Mouse (Mus musculus) liver, embryonic 14.5 days (tissue): ENCODE data around the gene Gatad2b. TPM values are rescaled to one million over a fixed set of nuclear protein-coding genes. Genes with fewer than 3 reads are reported as not detected.

Source experiments
- ATAC-seq: fragments of 200-750 bp; cut with Nextera tagmentation; 2 replicates; pipeline ENCODE4 v1.8.0; 2017; ENCODE audit warnings: moderate number of reproducible peaks, mild to moderate bottlenecking, moderate library complexity; ENCODE audit not compliant: insufficient read depth
- DNase-seq, 3 experiments: peaks; one replicate each; pipeline ENCODE4 v3.0.0-alpha.2; 2012 to 2013; ENCODE audit warnings: low read depth in 3 of 3, low spot score in 3 of 3
- H3K27ac ChIP-seq: fragments of 300-500 bp; sonication (generic); 2 replicates; pipeline ENCODE4 v1.5.1; 2014; ENCODE audit warnings: moderate library complexity, mild to moderate bottlenecking, control low read depth, inconsistent platforms
- H3K27me3 ChIP-seq: fragments of 300-500 bp; sonication (generic); 2 replicates; pipeline ENCODE4 v1.6.1; 2014; ENCODE audit warnings: mild to moderate bottlenecking, low read length, moderate library complexity; ENCODE audit not compliant: control insufficient read depth, insufficient read depth
- H3K36me3 ChIP-seq: fragments of 300-500 bp; sonication (generic); replicated peaks from 2 replicates; pipeline ENCODE4 v1.6.1; 2014; ENCODE audit warnings: low read depth; ENCODE audit not compliant: control insufficient read depth, insufficient read depth
- H3K4me1 ChIP-seq, 2 experiments: fragments of 200-500 bp in 1 of 2; fragments of 300-500 bp in 1 of 2; sonication (generic) in 1 of 2; replicated peaks; 2 replicates each; pipeline ENCODE4 v1.6.1; 2012 to 2014; ENCODE audit warnings: antibody characterized with exemption in 1 of 2, inconsistent platforms in 1 of 2, low read length in 1 of 2; ENCODE audit not compliant: control insufficient read depth in 2 of 2, insufficient read depth in 2 of 2
- H3K4me2 ChIP-seq: fragments of 300-500 bp; sonication (generic); 2 replicates; pipeline ENCODE4 v1.6.1; 2014; ENCODE audit warnings: low read depth, mild to moderate bottlenecking, control low read depth, moderate library complexity
- H3K4me3 ChIP-seq, 2 experiments: fragments of 200-500 bp in 1 of 2; fragments of 300-500 bp in 1 of 2; sonication (generic) in 1 of 2; 2 replicates each; pipeline ENCODE4 v1.5.1; 2012 to 2014; ENCODE audit warnings: low read depth in 2 of 2, low read length in 2 of 2, mild to moderate bottlenecking in 2 of 2, control low read depth in 1 of 2, inconsistent platforms in 1 of 2, moderate library complexity in 1 of 2; ENCODE audit not compliant: insufficient read depth in 1 of 2
- H3K9ac ChIP-seq: fragments of 300-500 bp; sonication (generic); replicated peaks from 2 replicates; pipeline ENCODE4 v1.6.1; 2014; ENCODE audit warnings: mild to moderate bottlenecking, control low read depth, moderate library complexity
- H3K9me3 ChIP-seq: fragments of 300-500 bp; sonication (generic); 2 replicates; pipeline ENCODE4 v1.6.1; 2016; ENCODE audit warnings: low read length, mixed read lengths; ENCODE audit not compliant: control insufficient read depth
- CTCF ChIP-seq: IDR thresholded peaks from 2 replicates; pipeline ENCODE4 v1.5.1; 2016; ENCODE audit warnings: antibody characterized with exemption, low read depth, control low read depth
- EP300 ChIP-seq: IDR thresholded peaks from 2 replicates; pipeline ENCODE4 v1.6.1; 2016; ENCODE audit warnings: antibody characterized with exemption, low read depth
- WGBS: fragments of 180-500 bp; shearing (Covaris S2); extraction: QIAGEN DNeasy Blood & Tissue Kit; methylation state at CpG from one replicate; pipeline ENCODE4 v1.1.7; 2014; ENCODE audit not compliant: insufficient replicate concordance; 5-methylcytosine and 5-hydroxymethylcytosine counted together
- polyA plus RNA-seq, 2 experiments: library from polyadenylated mRNA; depleted of rRNA in 1 of 2; stranded (reverse) in 1 of 2; unstranded in 1 of 2; fragments of >200 nt; fragmentation: Nextera tagmentation in 1 of 2; extraction: Ambion mirVana in 1 of 2; gene quantifications; 2 replicates each; pipeline versions ENCODE4 v1.2.1 to v1.2.3; 2012 to 2014

Gene Gatad2b
- polyA plus RNA-seq, 2 experiments, result 2.2 to 5.6 TPM

DNA sequence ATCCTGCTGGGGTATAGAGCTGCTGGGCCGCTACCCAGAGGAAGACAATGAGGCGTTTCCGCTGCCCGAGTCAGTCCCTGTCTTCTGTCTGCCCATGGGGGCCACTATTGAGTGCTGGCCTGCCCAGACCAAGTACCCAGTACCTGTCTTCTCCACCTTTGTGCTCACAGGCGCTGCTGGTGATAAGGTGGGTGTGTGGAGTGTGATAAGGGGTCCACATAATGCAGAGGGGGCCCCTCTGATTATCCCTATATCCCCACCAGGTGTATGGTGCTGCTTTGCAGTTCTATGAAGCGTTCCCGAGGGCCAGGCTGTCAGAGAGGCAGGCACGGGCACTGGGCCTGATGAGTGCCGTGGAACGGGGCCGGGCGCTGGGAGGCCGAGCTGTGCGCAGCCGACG is 24.0 kb upstream of the Gatad2b start:
- WGBS, result 81% methylated on average over 14 of the region's 16 CpGs
- Histone ChIP-seq H3K4me3 (no peak overlapping the region), H3K9me3 (no peaks in the 10 kb centered on the region), H3K36me3 (no peaks in the 10 kb centered on the region), H3K4me1 (peaks cover 6 to 23% of the 10 kb centered on the region in 2 experiments), H3K4me2 (no peak overlapping the region), H3K9ac (no peak overlapping the region), H3K27me3 (no peaks in the 10 kb centered on the region), H3K27ac (no peak overlapping the region)
- no peak for TF ChIP-seq CTCF
- TF ChIP-seq EP300, result no peak
- DNase-seq, result no peak
- ATAC-seq, result no peak

DNA sequence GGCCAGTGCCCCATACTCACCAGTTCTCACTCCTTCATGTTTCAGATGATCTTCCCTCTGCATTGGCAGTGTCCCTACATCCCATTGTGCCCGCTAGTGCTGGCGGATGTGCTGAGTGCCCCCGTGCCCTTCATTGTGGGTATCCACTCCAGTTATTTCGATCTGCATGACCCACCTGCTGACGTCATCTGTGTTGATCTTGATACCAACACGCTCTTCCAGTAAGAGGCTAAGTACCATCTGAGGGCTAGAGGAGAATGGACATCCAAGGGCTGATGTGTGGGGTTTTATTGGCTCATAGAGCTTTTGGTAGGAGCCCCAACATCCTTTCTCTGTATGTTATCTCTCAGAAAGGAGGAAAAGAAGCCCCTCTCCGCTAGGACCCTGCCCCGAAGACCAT is 22.2 kb upstream of the Gatad2b start:
- peaks cover 6 to 15% of the 10 kb centered on the region in 2 experiments for H3K4me1 ChIP-seq

DNA sequence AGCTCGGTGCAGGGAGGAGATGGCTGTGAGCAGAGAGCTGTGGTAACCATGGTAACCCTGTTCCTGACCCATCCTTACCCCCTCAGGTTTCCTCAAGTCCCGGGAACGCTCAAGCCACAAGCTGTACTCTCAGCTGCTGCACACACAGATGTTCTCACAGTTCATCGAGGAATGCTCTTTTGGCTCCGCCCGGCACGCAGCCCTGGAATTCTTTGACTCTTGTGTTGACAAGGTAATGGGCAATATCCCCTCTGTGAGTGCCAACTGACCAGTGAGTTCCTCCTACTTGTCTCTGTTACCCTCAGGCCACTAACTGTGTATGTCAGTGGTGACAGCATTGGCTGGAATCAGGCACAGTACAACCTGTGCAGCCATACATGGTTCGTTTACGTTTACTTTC is 20.8 kb upstream of the Gatad2b start:
- no peaks in the 10 kb centered on the region for H3K27me3 ChIP-seq
- 0 out of 4 replicates have a peak, but pooled peaks cover 0 to 3% of the 10 kb centered on the region in 2 experiments for H3K4me1 ChIP-seq
- 76% methylated on average over 9 of the region's 9 CpGs for WGBS
- DNase-seq (no peak), ATAC-seq (no peak)
- no peak overlapping the region for H3K4me3 ChIP-seq
- H3K4me2 ChIP-seq, result no peak overlapping the region
- no peaks in the 10 kb centered on the region for H3K9me3 ChIP-seq
- no peak overlapping the region for H3K27ac ChIP-seq
- TF ChIP-seq EP300 (no peak), CTCF (no peak)
- H3K9ac ChIP-seq, result no peak overlapping the region
- no peaks in the 10 kb centered on the region for H3K36me3 ChIP-seq

More for the DNA sequence above, 22.2 kb upstream of the Gatad2b start:
- H3K9ac ChIP-seq, result no peak overlapping the region
- H3K27me3 ChIP-seq, result no peaks in the 10 kb centered on the region
- H3K9me3 ChIP-seq, result no peaks in the 10 kb centered on the region
- no peak overlapping the region for H3K27ac ChIP-seq
- no peaks in the 10 kb centered on the region for H3K36me3 ChIP-seq
- ATAC-seq, result no peak
- DNase-seq, result no peak
- TF ChIP-seq CTCF (no peak), EP300 (no peak)
- H3K4me2 ChIP-seq, result no peak overlapping the region
- H3K4me3 ChIP-seq, result no peak overlapping the region
- 75% methylated on average over 8 of the region's 8 CpGs for WGBS

DNA sequence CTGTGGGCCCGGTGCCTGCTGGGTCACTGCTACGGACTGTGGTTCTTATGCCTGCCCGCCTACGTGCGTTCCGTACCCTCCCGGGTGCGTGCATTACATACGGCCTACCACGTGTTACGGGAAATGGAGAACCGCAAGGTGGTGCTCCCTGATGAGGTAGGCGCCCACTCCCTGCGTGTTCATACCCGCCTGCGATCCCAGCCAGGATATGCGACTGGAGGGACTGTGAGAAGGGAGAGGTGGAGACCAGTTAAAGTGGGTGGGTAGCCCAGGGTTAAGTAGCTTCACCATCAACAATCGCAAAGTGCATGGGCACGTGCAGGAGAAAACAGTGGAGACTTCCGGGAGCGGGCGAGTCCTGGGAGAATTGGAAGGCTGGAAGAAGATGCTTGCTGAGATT is 19.1 kb upstream of the Gatad2b start:
- Histone ChIP-seq H3K4me3 (no peak overlapping the region), H3K9me3 (no peaks in the 10 kb centered on the region), H3K9ac (no peak overlapping the region), H3K36me3 (no peaks in the 10 kb centered on the region), H3K27ac (no peak overlapping the region), H3K27me3 (no peaks in the 10 kb centered on the region), H3K4me1 (no peaks in the 10 kb centered on the region), H3K4me2 (no peak overlapping the region)
- DNase-seq (no peak), ATAC-seq (no peak)
- TF ChIP-seq EP300 (no peak), CTCF (no peak)
- WGBS, result 86% methylated on average over 22 of the region's 22 CpGs

DNA sequence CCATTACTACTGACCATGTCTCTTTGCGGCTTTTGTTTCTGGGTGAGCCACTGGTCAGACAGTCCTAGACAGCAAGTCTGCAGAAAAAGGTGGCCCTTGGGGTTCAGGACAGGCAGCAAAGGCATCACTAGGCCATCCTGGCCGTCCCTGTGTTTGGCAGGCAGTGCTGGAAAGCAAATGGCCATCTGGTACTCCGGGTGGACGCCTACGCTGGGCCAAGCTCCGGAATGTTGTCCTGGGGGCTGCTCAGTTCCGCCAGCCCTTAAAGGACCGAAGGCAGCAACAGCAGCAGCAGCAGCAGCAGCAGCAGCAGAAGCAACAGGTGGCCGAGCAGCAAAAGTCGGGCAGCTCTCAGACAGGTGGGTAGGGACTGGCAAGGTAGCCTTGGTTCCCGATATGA is 17.7 kb upstream of the Gatad2b start:
- ATAC-seq (no peak), DNase-seq (no peak)
- Histone ChIP-seq H3K36me3 (no peaks in the 10 kb centered on the region), H3K4me1 (no peaks in the 10 kb centered on the region), H3K9me3 (no peaks in the 10 kb centered on the region), H3K9ac (no peak overlapping the region), H3K27ac (no peak overlapping the region), H3K4me3 (no peak overlapping the region), H3K27me3 (no peaks in the 10 kb centered on the region), H3K4me2 (no peak overlapping the region)
- 80% methylated on average over 11 of the region's 11 CpGs for WGBS
- TF ChIP-seq CTCF (no peak), EP300 (no peak)

DNA sequence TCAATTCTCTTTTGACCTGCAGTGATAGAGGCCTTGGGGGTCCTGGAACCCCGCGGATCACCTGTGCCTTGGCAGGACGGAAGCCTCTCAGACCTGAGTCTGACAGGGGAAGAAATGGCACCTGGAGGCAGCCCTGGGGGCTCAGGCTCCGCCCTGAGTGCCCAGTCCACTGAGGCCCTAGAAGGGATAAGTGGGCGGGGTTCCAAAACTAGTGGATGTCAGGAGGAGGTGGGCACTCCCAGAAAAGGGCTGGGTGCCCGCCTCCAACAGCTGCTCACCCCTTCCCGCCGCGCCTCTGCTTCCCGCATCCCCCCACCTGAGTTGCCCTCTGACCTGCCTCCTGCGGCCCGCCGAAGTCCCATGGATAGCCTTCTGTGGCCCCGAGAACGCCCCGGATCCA is 16.1 kb upstream of the Gatad2b start:
- no peaks in the 10 kb centered on the region for H3K36me3 ChIP-seq
- TF ChIP-seq CTCF, result no peak
- TF ChIP-seq EP300, result no peak
- ATAC-seq, result no peak
- 78% methylated on average over 16 of the region's 16 CpGs for WGBS
- no peaks in the 10 kb centered on the region for H3K4me1 ChIP-seq
- no peak overlapping the region for H3K4me3 ChIP-seq
- no peaks in the 10 kb centered on the region for H3K27me3 ChIP-seq
- H3K4me2 ChIP-seq, result no peak overlapping the region
- H3K9me3 ChIP-seq, result no peaks in the 10 kb centered on the region
- no peak overlapping the region for H3K9ac ChIP-seq
- H3K27ac ChIP-seq, result no peak overlapping the region
- no peak for DNase-seq
